Mouse (Mus musculus): ENCODE data around the gene Cebpg. TPM values are rescaled to one million over a fixed set of nuclear protein-coding genes. Genes with fewer than 3 reads are reported as not detected.

The Cebpg gene
- total and polyA plus RNA-seq, 3 experiments: 26.9 to 63.1 (median 33.9) TPM

DNA sequence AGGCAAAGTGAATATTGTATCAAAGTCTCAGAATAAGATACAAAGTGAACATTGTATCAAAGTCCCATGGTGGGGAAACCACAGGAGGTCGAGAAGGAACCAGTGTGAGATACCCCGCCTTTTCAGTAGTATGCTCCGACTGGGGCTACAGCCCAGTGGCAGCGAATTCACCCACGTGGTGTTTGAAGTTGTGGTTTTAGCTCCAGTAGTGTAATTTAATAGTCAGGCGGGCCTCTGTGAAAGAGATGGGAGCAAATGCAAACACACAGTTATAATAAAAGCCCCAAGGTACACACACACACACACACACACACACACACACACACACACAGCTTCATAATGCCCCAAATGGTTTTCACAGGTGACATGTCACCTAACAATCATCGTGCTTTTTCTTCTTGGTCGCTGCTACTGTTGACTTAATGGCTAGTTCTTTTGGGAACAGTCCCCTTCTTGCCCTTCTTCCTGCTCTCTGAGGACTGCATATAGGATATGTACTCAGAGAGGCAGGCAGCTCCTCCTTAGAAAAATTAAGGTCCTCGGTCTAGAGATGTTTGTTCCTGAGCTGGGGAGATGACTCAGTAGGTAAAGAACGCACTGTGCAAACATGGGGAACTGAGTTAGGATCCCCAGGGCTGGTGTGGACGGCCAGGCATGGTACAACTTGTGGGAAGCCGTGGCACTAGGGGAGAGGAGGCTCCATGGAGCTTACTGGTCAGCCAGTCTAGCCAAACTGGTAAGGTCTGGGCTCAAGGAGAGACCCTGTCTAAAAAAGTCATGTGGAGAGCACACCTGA is 28.4 kb upstream of the Cebpg start:
- Histone ChIP-seq H3K9me3 (replicated peaks) (no peaks in the 10 kb centered on the region), H3K36me3 (replicated peaks) (no peaks in the 10 kb centered on the region), H3K4me3 (ENCODE audit: low read depth, low read length) (no peak overlapping the region), H3K4me1 (ENCODE audit: insufficient read depth, low read depth, low read length) (peaks cover 10% of the 10 kb centered on the region), H3K27me3 (ENCODE audit: insufficient read depth, low read length) (peaks cover 26% of the 10 kb centered on the region)
- no peak for DNase-seq (ENCODE audit: low spot score)
- no peak for ATAC-seq (ENCODE audit: extremely low read depth, insufficient number of reproducible peaks, low FRiP score, poor library complexity, severe bottlenecking)
- TF ChIP-seq TAL1 (conservative IDR thresholded peaks at IDR 0.05; ENCODE audit: low read depth, low read length) (no peak), POLR2AphosphoS5 (IDR thresholded peaks at IDR 0.05; ENCODE audit: insufficient replicate concordance, low read depth, low read length) (no peak), CTCF (IDR thresholded peaks at IDR 0.05; ENCODE audit: low read depth, low read length) (no peak), GATA2 (IDR thresholded peaks at IDR 0.05; ENCODE audit: borderline replicate concordance, low read depth, low read length) (no peak), GATA1 (IDR thresholded peaks at IDR 0.05; ENCODE audit: borderline replicate concordance, low read length) (no peak)

DNA sequence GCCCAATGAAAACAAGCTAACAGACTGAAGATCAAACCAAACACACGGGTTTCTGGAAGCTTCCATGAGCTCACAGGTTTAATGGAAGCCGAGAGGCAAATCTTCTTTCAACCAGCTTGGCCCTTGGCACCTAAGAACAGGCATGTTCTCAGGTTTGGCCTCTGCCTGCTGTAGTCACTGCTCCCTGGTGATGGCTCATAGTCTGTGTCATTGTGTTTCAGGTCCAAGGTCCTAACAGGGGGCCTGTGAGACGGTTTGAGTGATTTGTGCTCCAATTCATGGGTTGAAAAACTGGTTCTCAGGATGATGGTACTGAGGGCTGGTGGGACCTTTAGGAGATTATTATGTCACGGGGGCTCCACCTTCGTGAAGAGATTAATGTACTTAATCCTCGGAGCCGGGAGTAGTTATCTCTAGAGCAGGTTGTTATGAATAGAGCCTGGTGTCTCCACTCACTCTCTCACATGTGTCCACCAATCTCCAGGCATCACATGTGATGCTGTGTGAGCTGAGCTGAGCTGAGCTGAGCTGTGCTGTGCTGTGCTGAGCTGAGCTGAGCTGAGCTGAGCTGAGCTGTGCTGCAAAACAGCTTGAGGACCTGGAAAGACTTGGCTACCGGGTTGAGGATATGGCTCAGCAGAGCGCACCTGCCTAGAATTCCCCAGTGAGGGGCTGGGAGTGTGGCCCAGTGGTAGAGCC is 25.2 kb upstream of the Cebpg start:
- Histone ChIP-seq H3K36me3 (replicated peaks) (no peaks in the 10 kb centered on the region), H3K4me1 (ENCODE audit: insufficient read depth, low read depth, low read length) (peaks cover 10% of the 10 kb centered on the region), H3K4me3 (ENCODE audit: low read depth, low read length) (no peak overlapping the region; the same call in 1 of the 2 replicates), H3K9me3 (replicated peaks) (no peaks in the 10 kb centered on the region), H3K27me3 (ENCODE audit: insufficient read depth, low read length) (peaks cover 21% of the 10 kb centered on the region)
- ATAC-seq (ENCODE audit: extremely low read depth, insufficient number of reproducible peaks, low FRiP score, poor library complexity, severe bottlenecking) (no peak), DNase-seq (ENCODE audit: low spot score) (no peak)
- no peak for TF ChIP-seq POLR2AphosphoS5 (IDR thresholded peaks at IDR 0.05; ENCODE audit: insufficient replicate concordance, low read depth, low read length)
- no peak for TF ChIP-seq GATA2 (IDR thresholded peaks at IDR 0.05; ENCODE audit: borderline replicate concordance, low read depth, low read length)
- no peak for TF ChIP-seq TAL1 (conservative IDR thresholded peaks at IDR 0.05; ENCODE audit: low read depth, low read length)
- no peak for TF ChIP-seq GATA1 (IDR thresholded peaks at IDR 0.05; ENCODE audit: borderline replicate concordance, low read length)
- TF ChIP-seq CTCF (IDR thresholded peaks at IDR 0.05; ENCODE audit: low read depth, low read length): no peak

DNA sequence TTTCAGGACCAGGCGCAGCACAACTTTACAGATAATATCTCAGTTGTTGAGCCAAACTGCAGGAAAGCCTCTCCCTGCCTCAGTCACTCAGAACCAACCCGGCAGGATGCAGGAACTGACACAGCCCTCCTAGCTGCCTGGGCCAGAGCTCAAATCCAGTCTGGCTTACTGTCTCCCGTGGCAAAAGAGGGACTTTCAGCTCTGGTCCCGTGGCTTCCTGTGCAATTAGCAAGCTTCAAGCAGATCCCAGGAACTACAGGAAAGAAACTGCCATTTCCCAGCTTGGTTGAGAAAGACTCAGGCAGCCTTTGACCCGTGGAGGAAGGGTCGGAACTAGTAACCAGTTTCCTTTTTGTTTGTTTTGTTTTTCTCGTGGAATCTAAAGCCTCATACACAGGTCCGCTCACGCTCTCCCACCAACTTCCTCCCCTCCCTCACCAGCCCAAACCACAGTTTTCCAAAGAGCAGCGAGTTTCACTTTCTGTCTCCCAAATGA is 24.5 kb upstream of the Cebpg start:
- ATAC-seq (ENCODE audit: extremely low read depth, insufficient number of reproducible peaks, low FRiP score, poor library complexity, severe bottlenecking) (no peak), DNase-seq (ENCODE audit: low spot score) (no peak)
- H3K4me3 ChIP-seq (ENCODE audit: low read depth, low read length): no peak overlapping the region; the same call in 1 of the 2 replicates
- peaks cover 10% of the 10 kb centered on the region for H3K4me1 ChIP-seq (ENCODE audit: insufficient read depth, low read depth, low read length)
- no peaks in the 10 kb centered on the region for H3K36me3 ChIP-seq (replicated peaks)
- peaks cover 16% of the 10 kb centered on the region for H3K27me3 ChIP-seq (ENCODE audit: insufficient read depth, low read length)
- TF ChIP-seq TAL1 (conservative IDR thresholded peaks at IDR 0.05; ENCODE audit: low read depth, low read length) (no peak), POLR2AphosphoS5 (IDR thresholded peaks at IDR 0.05; ENCODE audit: insufficient replicate concordance, low read depth, low read length) (no peak), GATA2 (IDR thresholded peaks at IDR 0.05; ENCODE audit: borderline replicate concordance, low read depth, low read length) (no peak), GATA1 (IDR thresholded peaks at IDR 0.05; ENCODE audit: borderline replicate concordance, low read length) (no peak), CTCF (IDR thresholded peaks at IDR 0.05; ENCODE audit: low read depth, low read length) (no peak)
- H3K9me3 ChIP-seq (replicated peaks): no peaks in the 10 kb centered on the region

DNA sequence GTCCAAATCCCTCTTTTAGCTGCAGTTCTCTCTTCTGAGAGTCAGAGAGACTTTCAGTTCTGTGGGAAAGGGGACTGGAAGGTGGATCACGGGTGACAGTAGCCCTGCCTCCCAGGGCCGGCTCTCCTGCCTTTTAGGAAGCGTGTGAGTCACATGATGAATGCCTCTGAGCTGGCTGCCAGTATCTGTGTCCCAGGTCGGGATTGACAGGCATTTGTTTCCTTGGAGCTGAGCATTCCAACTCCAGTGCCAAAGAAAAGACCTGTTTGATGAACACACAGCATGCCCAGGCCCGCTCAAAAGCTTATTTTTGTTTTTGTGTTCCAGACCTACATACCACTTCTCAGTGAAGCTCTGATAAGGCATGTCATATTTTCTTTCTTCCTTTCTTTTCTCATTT is 20.3 kb upstream of the Cebpg start:
- Histone ChIP-seq H3K4me3 (ENCODE audit: low read depth, low read length) (no peak overlapping the region), H3K9me3 (replicated peaks) (no peaks in the 10 kb centered on the region), H3K27me3 (ENCODE audit: insufficient read depth, low read length) (peaks cover 4% of the 10 kb centered on the region; the same call in 1 of the 2 replicates), H3K36me3 (replicated peaks) (no peaks in the 10 kb centered on the region), H3K4me1 (ENCODE audit: insufficient read depth, low read depth, low read length) (peaks cover 10% of the 10 kb centered on the region)
- TF ChIP-seq GATA1 (IDR thresholded peaks at IDR 0.05; ENCODE audit: borderline replicate concordance, low read length): no peak
- TF ChIP-seq CTCF (IDR thresholded peaks at IDR 0.05; ENCODE audit: low read depth, low read length): no peak
- no peak for TF ChIP-seq POLR2AphosphoS5 (IDR thresholded peaks at IDR 0.05; ENCODE audit: insufficient replicate concordance, low read depth, low read length)
- no peak for TF ChIP-seq TAL1 (conservative IDR thresholded peaks at IDR 0.05; ENCODE audit: low read depth, low read length)
- TF ChIP-seq GATA2 (IDR thresholded peaks at IDR 0.05; ENCODE audit: borderline replicate concordance, low read depth, low read length): no peak
- ATAC-seq (ENCODE audit: extremely low read depth, insufficient number of reproducible peaks, low FRiP score, poor library complexity, severe bottlenecking) (no peak), DNase-seq (ENCODE audit: low spot score) (no peak)

DNA sequence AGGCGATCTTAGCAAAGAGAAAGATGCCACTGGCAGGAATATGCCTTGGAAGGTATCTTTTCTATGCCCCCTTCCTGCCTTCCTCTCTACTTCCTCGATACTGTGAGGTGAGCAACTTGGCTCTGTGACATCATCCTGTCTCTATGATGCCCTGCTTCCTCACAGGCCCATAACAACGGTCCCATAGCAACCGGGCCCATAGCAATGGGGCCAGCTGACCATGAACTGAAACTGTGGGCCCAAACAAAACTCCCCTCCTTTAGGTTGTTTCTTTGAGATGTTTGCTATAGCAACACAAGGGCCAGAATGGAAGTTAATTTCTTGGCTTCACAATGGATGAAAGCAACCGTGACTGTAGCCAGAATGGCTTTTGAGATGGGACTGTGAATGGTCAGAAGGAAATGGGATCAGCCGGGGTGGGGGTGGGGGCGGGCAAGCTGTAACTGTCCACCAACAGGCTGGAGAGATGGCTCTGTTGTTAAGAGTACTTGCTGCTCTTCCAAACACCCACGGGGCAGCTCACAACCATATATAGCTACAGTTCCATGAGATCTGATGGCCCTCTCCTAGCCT is 10.4 kb upstream of the Cebpg start:
- Histone ChIP-seq H3K4me3 (ENCODE audit: low read depth, low read length) (no peak overlapping the region), H3K9me3 (replicated peaks) (peaks cover 3% of the 10 kb centered on the region; the same call in 1 of the 2 replicates), H3K36me3 (replicated peaks) (no peaks in the 10 kb centered on the region), H3K4me1 (ENCODE audit: insufficient read depth, low read depth, low read length) (peaks cover 8% of the 10 kb centered on the region), H3K27me3 (ENCODE audit: insufficient read depth, low read length) (peaks cover 13% of the 10 kb centered on the region)
- DNase-seq (ENCODE audit: low spot score): no peak
- TF ChIP-seq POLR2AphosphoS5 (IDR thresholded peaks at IDR 0.05; ENCODE audit: insufficient replicate concordance, low read depth, low read length) (no peak), GATA2 (IDR thresholded peaks at IDR 0.05; ENCODE audit: borderline replicate concordance, low read depth, low read length) (no peak)
- ATAC-seq (ENCODE audit: extremely low read depth, insufficient number of reproducible peaks, low FRiP score, poor library complexity, severe bottlenecking): no peak

DNA sequence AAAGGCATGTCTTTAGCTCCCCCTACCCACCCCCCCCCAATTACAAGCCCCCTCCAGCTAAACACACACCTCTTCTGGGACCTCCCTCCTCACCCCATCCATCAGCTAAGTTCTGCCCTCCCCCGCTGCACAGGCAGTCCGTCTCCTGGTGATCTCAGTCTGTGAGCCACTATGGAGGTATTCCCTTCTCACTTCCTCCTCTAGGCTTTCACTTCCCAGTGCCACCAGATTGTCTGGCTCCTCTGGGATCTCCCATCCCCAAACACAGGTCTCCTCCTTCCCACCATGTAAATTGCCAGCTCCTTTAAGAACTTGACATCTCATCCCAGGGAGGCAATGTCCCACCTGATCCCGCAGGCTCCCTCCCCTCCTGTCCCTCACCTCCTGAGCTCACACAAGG is 9.6 kb upstream of the Cebpg start:
- H3K27me3 ChIP-seq (ENCODE audit: insufficient read depth, low read length): peaks cover 13% of the 10 kb centered on the region
- DNase-seq (ENCODE audit: low spot score): no peak
- no peaks in the 10 kb centered on the region for H3K36me3 ChIP-seq (replicated peaks)
- no peak for ATAC-seq (ENCODE audit: extremely low read depth, insufficient number of reproducible peaks, low FRiP score, poor library complexity, severe bottlenecking)
- no peak overlapping the region for H3K4me3 ChIP-seq (ENCODE audit: low read depth, low read length)
- peaks cover 8% of the 10 kb centered on the region for H3K4me1 ChIP-seq (ENCODE audit: insufficient read depth, low read depth, low read length)
- no peak for TF ChIP-seq POLR2AphosphoS5 (IDR thresholded peaks at IDR 0.05; ENCODE audit: insufficient replicate concordance, low read depth, low read length)
- TF ChIP-seq CTCF (IDR thresholded peaks at IDR 0.05; ENCODE audit: low read depth, low read length): no peak
- TF ChIP-seq GATA2 (IDR thresholded peaks at IDR 0.05; ENCODE audit: borderline replicate concordance, low read depth, low read length): no peak
- TF ChIP-seq GATA1 (IDR thresholded peaks at IDR 0.05; ENCODE audit: borderline replicate concordance, low read length): no peak
- no peak for TF ChIP-seq TAL1 (conservative IDR thresholded peaks at IDR 0.05; ENCODE audit: low read depth, low read length)
- peaks cover 3% of the 10 kb centered on the region; the same call in 1 of the 2 replicates for H3K9me3 ChIP-seq (replicated peaks)

All from G1E (cell line).